Mouse (Mus musculus): ENCODE measurements around the gene Zdhhc12. TPM values are rescaled to one million over a fixed set of nuclear protein-coding genes. Genes with fewer than 3 reads are reported as not detected.
"Not testable (repeated sequence)": the region's sequence is repeated elsewhere in the genome, so short reads cannot be mapped to it uniquely, and the experiment has no call there.

Gene Zdhhc12
- polyA plus RNA-seq (2014; fragmentation: Nextera tagmentation; extraction: Ambion mirVana): 27.4 and 32.2 TPM in 2 replicates

DNA sequence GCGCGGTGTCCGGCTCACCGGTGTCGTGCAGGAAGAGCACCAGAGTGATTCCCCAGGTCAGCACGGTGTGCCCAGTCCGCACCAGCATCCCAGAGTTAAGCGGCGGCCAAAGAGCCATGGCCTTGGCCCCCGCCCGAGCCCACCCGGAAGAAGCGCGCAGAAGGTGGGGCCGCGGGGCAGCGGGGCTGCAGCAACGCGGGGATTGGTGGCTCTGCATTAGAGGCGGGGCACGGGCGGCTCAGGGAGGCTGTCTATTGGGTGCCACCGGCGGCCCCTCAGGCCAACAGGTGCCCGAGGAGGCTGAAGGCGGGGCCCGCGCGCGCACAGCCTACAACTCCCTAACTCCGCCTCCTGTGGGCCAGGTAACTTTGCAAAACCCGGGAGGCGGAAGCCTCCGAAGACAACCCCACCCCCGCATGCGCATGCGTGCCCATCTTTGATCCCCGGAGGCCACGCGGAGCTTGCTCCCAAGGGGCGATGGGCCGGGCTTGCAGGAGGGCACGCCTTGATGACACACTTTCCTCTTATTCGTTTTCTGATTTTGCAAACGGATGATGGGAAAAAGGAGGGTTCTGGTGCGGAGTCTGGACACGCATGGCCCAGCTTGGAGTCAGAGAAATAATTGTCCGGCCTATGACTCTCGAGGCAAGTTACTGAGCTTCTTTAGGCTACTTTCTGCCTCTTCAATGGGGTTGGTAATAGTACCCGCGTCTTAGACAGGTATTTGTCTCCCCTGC lies at the start of gene Zdhhc12:
Gene Zdhhc12, minus strand, starts transcription at position 178 of the 737 bp plus-strand sequence.
- H3K9ac ChIP-seq (ENCODE audit: low read depth, low read length): peak within 1 kb of the TSS; percentile 60
- H3K4me2 ChIP-seq (replicated peaks; ENCODE audit: low read depth, low read length): peak within 1 kb of the TSS; percentile 75
- WGBS: 0% methylated on average over 43 of the region's 51 CpGs
- peak within 1 kb of the TSS; percentile 63 for H3K4me3 ChIP-seq (ENCODE audit: low read depth, low read length)
- peak; percentile 89 for DNase-seq (ENCODE audit: low spot score)
- no peaks in the 10 kb centered on the region for H3K9me3 ChIP-seq (ENCODE audit: control insufficient read depth, low read length)
- no peak within 1 kb of the TSS for H3K27ac ChIP-seq (ENCODE audit: low read depth, low read length)
- H3K27me3 ChIP-seq (ENCODE audit: control insufficient read depth, insufficient read depth, low read length): no peaks in the 10 kb centered on the region
- H3K4me1 ChIP-seq (replicated peaks; ENCODE audit: control insufficient read depth, insufficient read depth, low read length): no peaks in the 10 kb centered on the region; the same call in 1 of the 2 replicates
- ATAC-seq (ENCODE audit: low FRiP score): peak; percentile 93
- H3K36me3 ChIP-seq (ENCODE audit: control insufficient read depth, insufficient read depth, low read length): no peaks in the 10 kb centered on the region

DNA sequence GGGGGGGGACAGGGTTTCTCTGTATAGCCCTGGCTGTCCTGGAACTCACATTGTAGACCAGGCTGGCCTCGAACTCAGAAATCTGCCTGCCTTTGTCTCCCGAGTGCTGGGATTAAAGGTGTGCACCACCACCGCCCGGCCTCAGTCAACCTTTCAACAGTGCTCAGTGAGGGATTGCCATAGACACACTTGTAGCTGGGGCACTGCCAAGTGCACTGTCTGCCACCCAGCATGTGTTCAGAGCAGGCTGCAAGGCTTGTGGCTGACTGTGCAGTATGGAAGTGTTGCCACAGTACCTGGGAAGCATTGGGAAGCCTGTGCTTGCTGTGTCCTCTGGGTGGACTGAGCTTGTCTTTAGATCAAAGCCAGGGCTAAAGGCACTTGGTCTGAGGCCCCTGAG lies 46.6 kb upstream of the Zdhhc12 start:
- H3K4me1 ChIP-seq (replicated peaks; ENCODE audit: control insufficient read depth, insufficient read depth, low read length); H3K27ac ChIP-seq (ENCODE audit: low read depth, low read length); H3K9me3 ChIP-seq (ENCODE audit: control insufficient read depth, low read length); H3K27me3 ChIP-seq (ENCODE audit: control insufficient read depth, insufficient read depth, low read length); DNase-seq (ENCODE audit: low spot score); H3K9ac ChIP-seq (ENCODE audit: low read depth, low read length); ATAC-seq (ENCODE audit: low FRiP score); H3K4me3 ChIP-seq (ENCODE audit: low read depth, low read length); H3K36me3 ChIP-seq (ENCODE audit: control insufficient read depth, insufficient read depth, low read length); H3K4me2 ChIP-seq (replicated peaks; ENCODE audit: low read depth, low read length): not testable (repeated sequence)
- 89% methylated on average over 4 of the region's 4 CpGs for WGBS

- H3K36me3 ChIP-seq (ENCODE audit: control insufficient read depth, insufficient read depth, low read length): peaks cover 5% of the 10 kb centered on the region; the same call in 1 of the 2 replicates
- no peak overlapping the region for H3K9ac ChIP-seq (ENCODE audit: low read depth, low read length)
- H3K4me3 ChIP-seq (ENCODE audit: low read depth, low read length): no peak overlapping the region
- ATAC-seq (ENCODE audit: low FRiP score): no peak
- no peaks in the 10 kb centered on the region for H3K27me3 ChIP-seq (ENCODE audit: control insufficient read depth, insufficient read depth, low read length)
- H3K4me2 ChIP-seq (replicated peaks; ENCODE audit: low read depth, low read length): no peak overlapping the region
- no peak for DNase-seq (ENCODE audit: low spot score)
- peaks cover 6% of the 10 kb centered on the region; the same call in 1 of the 2 replicates for H3K4me1 ChIP-seq (replicated peaks; ENCODE audit: control insufficient read depth, insufficient read depth, low read length)
- no peaks in the 10 kb centered on the region for H3K9me3 ChIP-seq (ENCODE audit: control insufficient read depth, low read length)
- H3K27ac ChIP-seq (ENCODE audit: low read depth, low read length): no peak overlapping the region
- WGBS: 84% methylated on average over 10 of the region's 10 CpGs
Observed at GRCm38 (mm10) chr2:30136458-30136857, 43.0 kb upstream of the Zdhhc12 start.

DNA sequence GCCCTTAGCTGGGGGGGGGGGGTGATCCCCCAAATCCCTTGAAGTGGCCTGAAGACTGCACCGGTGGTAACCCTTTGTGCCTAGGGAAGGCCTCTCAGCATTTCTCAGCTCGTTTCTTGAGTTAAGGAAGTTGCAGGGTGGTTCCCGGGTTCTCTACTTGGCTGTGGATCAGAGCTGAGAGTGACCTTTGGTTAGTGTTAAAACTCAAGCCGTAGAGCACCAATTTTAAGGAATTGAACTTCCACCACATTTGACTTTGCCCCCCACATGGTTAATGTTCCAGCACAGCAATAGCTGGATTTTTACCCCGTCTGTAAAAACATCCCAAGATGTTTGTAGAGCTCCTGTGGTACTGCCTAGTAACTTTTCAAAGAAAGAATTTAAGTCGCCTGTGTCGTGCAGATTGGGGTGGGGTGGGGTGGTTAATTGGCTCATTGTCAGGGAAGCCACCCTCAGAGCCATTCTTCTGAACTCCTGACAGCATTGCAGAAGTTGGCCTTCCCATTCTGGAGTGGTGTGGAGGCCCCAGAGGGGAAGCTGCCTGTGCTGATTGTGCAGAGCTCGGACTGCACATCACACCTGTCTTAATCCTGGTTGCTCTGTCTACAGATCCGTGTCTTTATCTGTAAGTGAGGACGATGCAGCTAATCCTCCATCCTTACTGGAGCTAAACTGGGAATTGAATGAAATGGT lies 41.6 kb upstream of the Zdhhc12 start:
- H3K9ac ChIP-seq (ENCODE audit: low read depth, low read length): peak overlapping the region; percentile 78
- no peak for ATAC-seq (ENCODE audit: low FRiP score)
- 60% methylated on average over 10 of the region's 10 CpGs for WGBS

DNA sequence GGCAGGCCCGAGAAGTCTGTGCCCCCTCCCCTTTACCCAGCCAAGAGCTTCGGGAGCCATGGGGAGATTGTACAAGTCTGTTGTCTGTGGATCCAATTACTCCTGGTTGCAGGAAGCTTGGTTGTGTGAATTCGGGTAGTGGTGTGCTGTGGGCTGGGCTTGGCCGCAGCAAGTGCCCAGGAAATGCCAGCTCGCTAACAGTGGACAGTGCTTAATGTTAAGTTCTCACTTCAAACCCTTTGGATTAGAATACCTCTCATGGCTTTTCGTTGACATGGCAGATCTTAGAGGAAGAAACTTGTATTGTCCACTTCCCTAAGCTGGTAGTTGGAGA lies 40.9 kb upstream of the Zdhhc12 start:
- peak overlapping the region; percentile 83 for H3K4me3 ChIP-seq (ENCODE audit: low read depth, low read length)
- 32% methylated on average over 6 of the region's 6 CpGs for WGBS
- H3K36me3 ChIP-seq (ENCODE audit: control insufficient read depth, insufficient read depth, low read length): peaks cover 2% of the 10 kb centered on the region; the same call in 1 of the 2 replicates
- peak overlapping the region; percentile 64 for H3K27ac ChIP-seq (ENCODE audit: low read depth, low read length)
- H3K9me3 ChIP-seq (ENCODE audit: control insufficient read depth, low read length): no peaks in the 10 kb centered on the region
- peak overlapping the region; percentile 89 for H3K4me2 ChIP-seq (replicated peaks; ENCODE audit: low read depth, low read length)
- no peaks in the 10 kb centered on the region for H3K27me3 ChIP-seq (ENCODE audit: control insufficient read depth, insufficient read depth, low read length)
- peaks cover 6% of the 10 kb centered on the region; the same call in 1 of the 2 replicates for H3K4me1 ChIP-seq (replicated peaks; ENCODE audit: control insufficient read depth, insufficient read depth, low read length)
- ATAC-seq (ENCODE audit: low FRiP score) (0 out of 2 replicates have a peak, but pooled peaks have one; percentile 7), DNase-seq (ENCODE audit: low spot score) (no peak)
- peak overlapping the region; percentile 78 for H3K9ac ChIP-seq (ENCODE audit: low read depth, low read length)

More for the DNA sequence above, 41.6 kb upstream of the Zdhhc12 start:
- H3K27me3 ChIP-seq (ENCODE audit: control insufficient read depth, insufficient read depth, low read length): no peaks in the 10 kb centered on the region
- H3K4me1 ChIP-seq (replicated peaks; ENCODE audit: control insufficient read depth, insufficient read depth, low read length): peaks cover 6% of the 10 kb centered on the region; the same call in 1 of the 2 replicates
- no peak overlapping the region; the same call in 1 of the 2 replicates for H3K27ac ChIP-seq (ENCODE audit: low read depth, low read length)
- no peaks in the 10 kb centered on the region for H3K9me3 ChIP-seq (ENCODE audit: control insufficient read depth, low read length)
- H3K4me3 ChIP-seq (ENCODE audit: low read depth, low read length): peak overlapping the region; percentile 83
- H3K36me3 ChIP-seq (ENCODE audit: control insufficient read depth, insufficient read depth, low read length): peaks cover 2% of the 10 kb centered on the region; the same call in 1 of the 2 replicates
- DNase-seq (ENCODE audit: low spot score): no peak
- peak overlapping the region; percentile 89 for H3K4me2 ChIP-seq (replicated peaks; ENCODE audit: low read depth, low read length)

- under 1% methylated on average over 43 of the region's 46 CpGs for WGBS
- peaks cover 6% of the 10 kb centered on the region; the same call in 1 of the 2 replicates for H3K4me1 ChIP-seq (replicated peaks; ENCODE audit: control insufficient read depth, insufficient read depth, low read length)
Observed at GRCm38 (mm10) chr2:30133613-30134377, 40.3 kb upstream of the Zdhhc12 start, which contains the start of gene Tbc1d13. TSS of gene Tbc1d13 (plus strand) at chr2:30133746.

GRCm38 (mm10) chr2:30132801-30133612 lies 39.6 kb upstream of the Zdhhc12 start:
- Histone ChIP-seq H3K27me3 (ENCODE audit: control insufficient read depth, insufficient read depth, low read length) (no peaks in the 10 kb centered on the region), H3K4me3 (ENCODE audit: low read depth, low read length) (peak overlapping the region; percentile 83), H3K27ac (ENCODE audit: low read depth, low read length) (no peak overlapping the region), H3K4me1 (replicated peaks; ENCODE audit: control insufficient read depth, insufficient read depth, low read length) (peaks cover 6% of the 10 kb centered on the region; the same call in 1 of the 2 replicates), H3K9me3 (ENCODE audit: control insufficient read depth, low read length) (no peaks in the 10 kb centered on the region), H3K9ac (ENCODE audit: low read depth, low read length) (peak overlapping the region; percentile 38), H3K36me3 (ENCODE audit: control insufficient read depth, insufficient read depth, low read length) (peaks cover 2% of the 10 kb centered on the region; the same call in 1 of the 2 replicates), H3K4me2 (replicated peaks; ENCODE audit: low read depth, low read length) (peak overlapping the region; percentile 89)
- peak; percentile 58 for ATAC-seq (ENCODE audit: low FRiP score)
- DNase-seq (ENCODE audit: low spot score): no peak
- 29% methylated on average over 16 of the region's 16 CpGs for WGBS

More at GRCm38 (mm10) chr2:30133613-30134377, 40.3 kb upstream of the Zdhhc12 start, which contains the start of gene Tbc1d13:
- Histone ChIP-seq H3K9ac (ENCODE audit: low read depth, low read length) (peak within 1 kb of the TSS; percentile 78), H3K4me2 (replicated peaks; ENCODE audit: low read depth, low read length) (peak within 1 kb of the TSS; percentile 89), H3K4me3 (ENCODE audit: low read depth, low read length) (peak within 1 kb of the TSS; percentile 83), H3K27ac (ENCODE audit: low read depth, low read length) (peak within 1 kb of the TSS; percentile 64), H3K36me3 (ENCODE audit: control insufficient read depth, insufficient read depth, low read length) (peaks cover 2% of the 10 kb centered on the region; the same call in 1 of the 2 replicates), H3K27me3 (ENCODE audit: control insufficient read depth, insufficient read depth, low read length) (no peaks in the 10 kb centered on the region), H3K9me3 (ENCODE audit: control insufficient read depth, low read length) (no peaks in the 10 kb centered on the region)
- DNase-seq (ENCODE audit: low spot score) (peak; percentile 97), ATAC-seq (ENCODE audit: low FRiP score) (peak; percentile 91)

Data from hindbrain, embryonic 11.5 days (tissue).